Mouse (Mus musculus) ES-E14 (cell line): ENCODE measurements around the gene Ddr1.

Experiments used
- CHD2 ChIP-seq: IDR thresholded peaks from 2 replicates; pipeline ENCODE4 v1.6.1; 2014; ENCODE audit warnings: mild to moderate bottlenecking, low read depth, low read length, inconsistent platforms
- HCFC1 ChIP-seq: IDR thresholded peaks from 2 replicates; pipeline ENCODE4 v1.6.1; 2012; ENCODE audit warnings: low read length, inconsistent platforms, borderline replicate concordance; ENCODE audit not compliant: insufficient read depth

DNA sequence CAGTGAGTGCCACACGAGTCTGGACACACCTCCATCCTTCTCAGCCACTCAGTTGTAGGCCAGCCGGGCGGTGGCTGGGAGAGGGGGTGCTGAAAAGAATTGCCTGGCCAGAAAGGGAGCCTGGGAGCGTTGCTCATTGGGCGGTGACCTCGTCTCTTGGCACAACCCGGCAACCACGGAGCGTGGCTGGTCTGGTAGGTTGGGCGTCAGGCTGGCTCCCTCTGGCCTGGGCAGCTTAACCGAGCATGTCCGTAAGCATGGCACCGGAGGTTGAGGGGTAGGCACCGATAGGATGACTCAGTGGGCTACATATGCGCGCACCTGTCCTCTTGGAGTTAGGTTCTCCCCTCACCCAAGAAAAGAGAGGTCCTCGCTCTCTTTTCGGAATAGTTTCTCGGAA, 4.5 kb downstream of the Ddr1 start:
- TF ChIP-seq CHD2 (no peak), HCFC1 (no peak)
